8 mouse cellular contexts compared by ENCODE assay signal in the genomic region with DNA sequence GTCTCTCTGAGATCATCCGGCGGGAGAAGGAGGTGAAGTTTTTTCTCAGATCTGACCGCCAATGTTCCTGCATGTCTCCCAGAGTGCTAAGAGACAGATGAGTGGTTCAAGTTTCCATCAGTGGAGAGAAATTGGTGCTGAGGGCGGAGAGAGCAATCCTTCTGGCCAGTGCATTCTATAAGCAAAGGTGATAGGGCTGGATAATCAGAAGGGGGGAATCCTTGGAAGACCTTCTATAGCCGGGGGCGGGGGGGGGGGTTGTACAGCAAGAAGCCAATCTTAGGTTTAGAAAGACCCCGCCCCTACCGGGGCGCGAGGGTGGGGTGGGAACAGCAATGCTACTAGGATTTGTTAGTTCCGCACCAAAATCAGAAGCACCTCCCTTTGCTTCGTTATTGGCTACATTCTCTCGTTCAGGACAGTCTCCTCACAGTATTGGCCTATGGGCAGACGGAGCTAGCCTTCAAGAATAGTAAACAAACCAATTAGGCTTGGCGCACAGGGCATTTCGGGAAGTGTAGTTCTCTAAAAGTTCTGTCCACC. TPM values are rescaled to one million over a fixed set of nuclear protein-coding genes. Genes with fewer than 3 reads are reported as not detected.
DNase-seq lines count a peak whose midpoint lies in the region; ATAC-seq and TF ChIP-seq lines count a peak whose summit lies in the region.

No protein-coding gene starts in this region.

- WGBS in forebrain, embryonic 12.5 days, result under 1% methylated on average over 16 of the region's 16 CpGs
- 1% methylated on average over 16 of the region's 16 CpGs for WGBS in heart, postnatal 0 days
- WGBS in liver, embryonic 16.5 days (ENCODE audit: insufficient replicate concordance), result 0% methylated on average over 16 of the region's 16 CpGs
- WGBS in neural tube, embryonic 13.5 days, result under 1% methylated on average over 16 of the region's 16 CpGs

- H3K36me3 ChIP-seq in CH12.LX (replicated peaks in 1 of 2; ENCODE audit: control insufficient read depth in 1 of 2, insufficient read depth in 1 of 2, low read length in 1 of 2), result no peaks in the 10 kb centered on the region
- H3K36me3 ChIP-seq in forebrain, embryonic 12.5 days (replicated peaks), result no peaks in the 10 kb centered on the region
- no peaks in the 10 kb centered on the region for H3K36me3 ChIP-seq in heart, postnatal 0 days (replicated peaks; ENCODE audit: control insufficient read depth, insufficient read depth, low read length)
- H3K36me3 ChIP-seq in liver, embryonic 16.5 days (ENCODE audit: control insufficient read depth, insufficient read depth), result no peaks in the 10 kb centered on the region
- H3K36me3 ChIP-seq in neural tube, embryonic 13.5 days, result no peaks in the 10 kb centered on the region
- no peaks in the 10 kb centered on the region for H3K36me3 ChIP-seq in testis, adult 2 months (ENCODE audit: control insufficient read depth, insufficient read depth, low read length)

- peaks cover 23% of the 10 kb centered on the region for H3K79me2 ChIP-seq in CH12.LX (replicated peaks; ENCODE audit: control insufficient read depth, extremely low read depth, insufficient read depth, poor library complexity, severe bottlenecking)

- H3K4me2 ChIP-seq in CH12.LX (ENCODE audit: insufficient read depth, low read depth, poor library complexity, severe bottlenecking), result peak overlapping the region; percentile 80
- peak overlapping the region; percentile 95 for H3K4me2 ChIP-seq in forebrain, embryonic 12.5 days
- peak overlapping the region; percentile 99 for H3K4me2 ChIP-seq in heart, postnatal 0 days (ENCODE audit: low read depth, low read length)
- H3K4me2 ChIP-seq in liver, embryonic 16.5 days (ENCODE audit: low read depth, low read length), result peak overlapping the region; percentile 95
- H3K4me2 ChIP-seq in neural tube, embryonic 13.5 days, result peak overlapping the region; percentile 96

- H3K4me1 ChIP-seq in CH12.LX (ENCODE audit: control insufficient read depth in 1 of 2, insufficient read depth in 2 of 2), result peaks cover 4 to 28% of the 10 kb centered on the region in 2 experiments; a peak in 3 of 4 replicates
- peaks cover 20% of the 10 kb centered on the region for H3K4me1 ChIP-seq in forebrain, embryonic 12.5 days
- H3K4me1 ChIP-seq in heart, postnatal 0 days (ENCODE audit: control insufficient read depth, insufficient read depth), result peaks cover 13% of the 10 kb centered on the region
- H3K4me1 ChIP-seq in liver, embryonic 16.5 days (ENCODE audit: control insufficient read depth, low read depth, low read length), result peaks cover 11% of the 10 kb centered on the region
- peaks cover 28% of the 10 kb centered on the region for H3K4me1 ChIP-seq in neural tube, embryonic 13.5 days (replicated peaks)
- peaks cover 5% of the 10 kb centered on the region for H3K4me1 ChIP-seq in testis, adult 2 months (ENCODE audit: control insufficient read depth, insufficient read depth, low read length)

- peak overlapping the region; percentile 65 for H3K27ac ChIP-seq in CH12.LX (ENCODE audit: insufficient read depth, low read depth)
- peak overlapping the region; percentile 97 for H3K27ac ChIP-seq in forebrain, embryonic 12.5 days
- H3K27ac ChIP-seq in heart, postnatal 0 days (ENCODE audit: low read depth), result peak overlapping the region; percentile 93
- peak overlapping the region; percentile 85 for H3K27ac ChIP-seq in liver, embryonic 16.5 days (ENCODE audit: low read length)
- H3K27ac ChIP-seq in neural tube, embryonic 13.5 days (replicated peaks), result peak overlapping the region; percentile 98
- no peak overlapping the region for H3K27ac ChIP-seq in testis, adult 2 months (ENCODE audit: control insufficient read depth, insufficient read depth, low read depth, low read length)

- peak; percentile 86 for ATAC-seq in forebrain, embryonic 12.5 days (ENCODE audit: low FRiP score)
- ATAC-seq in heart, postnatal 0 days (ENCODE audit: insufficient read depth, low read depth), result peak; percentile 88
- ATAC-seq in liver, embryonic 16.5 days (ENCODE audit: low read depth), result peak; percentile 91
- ATAC-seq in neural tube, embryonic 13.5 days (ENCODE audit: low read depth), result peak; percentile 91

- dilution Hi-C loops in CH12.LX (cut with MboI; ENCODE audit: extremely low pct_ligation_motif_present, extremely low pct_unique_long_range_greater_than_20kb, low sequenced_read_pairs), result no loop called here

- no peak for TF ChIP-seq CTCF in CH12.LX (conservative IDR thresholded peaks at IDR 0.05 in 1 of 2, IDR thresholded peaks at IDR 0.05 in 1 of 2; ENCODE audit: low read depth in 2 of 2, low read length in 2 of 2)
- no peak for TF ChIP-seq CTCF in heart, postnatal 0 days (IDR thresholded peaks at IDR 0.05; ENCODE audit: low read depth)
- TF ChIP-seq CTCF in testis, adult 2 months (IDR thresholded peaks at IDR 0.05; ENCODE audit: control insufficient read depth, insufficient read depth, insufficient replicate concordance, low read depth, low read length), result no peak

- H3K9ac ChIP-seq in CH12.LX (ENCODE audit: insufficient read depth, low read depth), result peak overlapping the region; percentile 77
- H3K9ac ChIP-seq in forebrain, embryonic 12.5 days, result peak overlapping the region; percentile 95
- 0 out of 2 replicates have a peak overlapping the region, but pooled peaks have one; percentile 94 for H3K9ac ChIP-seq in heart, postnatal 0 days (replicated peaks; ENCODE audit: low read depth, low read length)
- peak overlapping the region; percentile 90 for H3K9ac ChIP-seq in liver, embryonic 16.5 days (ENCODE audit: low read depth, low read length)
- peak overlapping the region; percentile 96 for H3K9ac ChIP-seq in neural tube, embryonic 13.5 days

- no peak for TF ChIP-seq POLR2A in CH12.LX (IDR thresholded peaks at IDR 0.05; ENCODE audit: low read depth, low read length)
- TF ChIP-seq POLR2A in testis, adult 2 months (IDR thresholded peaks at IDR 0.05; ENCODE audit: control insufficient read depth, low read depth, low read length), result no peak

- DNase-seq in CH12.LX (ENCODE audit: extremely low read depth), result peak; percentile 96
- DNase-seq in c-Kit-positive CD71-positive TER-119-negative erythroid progenitor cells, embryonic 14.5 days (ENCODE audit: low read depth), result peak; percentile 88
- DNase-seq in heart, postnatal 0 days (ENCODE audit: low spot score), result peak; percentile 96
- peak; percentile 70 to 83 for DNase-seq in kidney, postnatal 4 days

- in situ Hi-C loops in CH12.LX (cut with MboI; ENCODE audit: low pct_ligation_motif_present, low pct_unique_long_range_greater_than_20kb, low sequenced_read_pairs), result no loop called here

- TF ChIP-seq EP300 in CH12.LX (IDR thresholded peaks at IDR 0.05; ENCODE audit: low read length), result 0 out of 2 replicates have a peak, but pooled peaks have one; percentile 8
- no peak for TF ChIP-seq EP300 in heart, postnatal 0 days (IDR thresholded peaks at IDR 0.05; ENCODE audit: low read depth)

- TF ChIP-seq RAD21 in CH12.LX (IDR thresholded peaks at IDR 0.05; ENCODE audit: low read depth, low read length), result no peak

- H3K4me3 ChIP-seq in CH12.LX (replicated peaks in 1 of 3; ENCODE audit: low read depth in 2 of 3, low read length in 2 of 3, poor library complexity in 1 of 3), result peak overlapping the region; percentile 73 to 85 (median 74)
- H3K4me3 ChIP-seq in forebrain, embryonic 12.5 days (replicated peaks), result peak overlapping the region; percentile 84
- H3K4me3 ChIP-seq in heart, postnatal 0 days (ENCODE audit: low read depth, low read length), result peak overlapping the region; percentile 93
- H3K4me3 ChIP-seq in liver, embryonic 16.5 days (ENCODE audit: low read depth, low read length), result peak overlapping the region; percentile 86
- H3K4me3 ChIP-seq in neural tube, embryonic 13.5 days, result peak overlapping the region; percentile 87
- peak overlapping the region; percentile 93 for H3K4me3 ChIP-seq in testis, adult 2 months (ENCODE audit: control insufficient read depth, low read depth, low read length)

- H3K27me3 ChIP-seq in CH12.LX (replicated peaks), result no peaks in the 10 kb centered on the region
- H3K27me3 ChIP-seq in forebrain, embryonic 12.5 days, result no peaks in the 10 kb centered on the region
- no peaks in the 10 kb centered on the region for H3K27me3 ChIP-seq in heart, postnatal 0 days (ENCODE audit: control insufficient read depth, insufficient read depth, low read length)
- no peaks in the 10 kb centered on the region for H3K27me3 ChIP-seq in liver, embryonic 16.5 days (ENCODE audit: control insufficient read depth, insufficient read depth, low read depth, low read length)
- no peaks in the 10 kb centered on the region for H3K27me3 ChIP-seq in neural tube, embryonic 13.5 days
- no peaks in the 10 kb centered on the region for H3K27me3 ChIP-seq in testis, adult 2 months (ENCODE audit: control insufficient read depth, insufficient read depth, low read length)

- no peaks in the 10 kb centered on the region for H3K9me3 ChIP-seq in CH12.LX (replicated peaks; ENCODE audit: low read length)
- no peaks in the 10 kb centered on the region for H3K9me3 ChIP-seq in forebrain, embryonic 12.5 days
- H3K9me3 ChIP-seq in heart, postnatal 0 days (replicated peaks; ENCODE audit: control insufficient read depth, low read length), result no peaks in the 10 kb centered on the region
- H3K9me3 ChIP-seq in liver, embryonic 16.5 days (replicated peaks; ENCODE audit: control insufficient read depth, low read length), result no peaks in the 10 kb centered on the region
- H3K9me3 ChIP-seq in neural tube, embryonic 13.5 days, result no peaks in the 10 kb centered on the region

TF ChIP-seq in CH12.LX, 34 proteins besides CTCF, POLR2A, EP300 and RAD21 (continues in another document):
- no peak for TF ChIP-seq MAX (IDR thresholded peaks at IDR 0.05; ENCODE audit: low read length)
- no peak for TF ChIP-seq E2F4 (IDR thresholded peaks at IDR 0.05; ENCODE audit: insufficient replicate concordance, low read depth, low read length)
- no peak for TF ChIP-seq POLR2AphosphoS2 (IDR thresholded peaks at IDR 0.05; ENCODE audit: low read depth, low read length)
- no peak for TF ChIP-seq MYC (IDR thresholded peaks at IDR 0.05; ENCODE audit: low read depth, low read length)
- TF ChIP-seq MXI1 (IDR thresholded peaks at IDR 0.05; ENCODE audit: low read depth, low read length), result peak; percentile 34; the same call in 1 of the 2 replicates
- peak; percentile 37; the same call in 1 of the 2 replicates for TF ChIP-seq NRF1 (IDR thresholded peaks at IDR 0.05; ENCODE audit: low read depth, low read length)
- TF ChIP-seq CHD2 (IDR thresholded peaks at IDR 0.05; ENCODE audit: low read length), result peak; percentile 92

RNA-seq across cellular contexts. Expression of a gene that starts 0.9 kb away (rescaled TPM):
- 11.2 and 11.8 TPM in 2 replicates for total RNA-seq in CH12.LX (2012; rRNA removed)
- total RNA-seq in CH12.LX (2014; rRNA removed), result 9.8 and 10.8 TPM in 2 replicates
- 17.0 and 20.1 TPM in 2 replicates for polyA plus RNA-seq in CH12.LX (2012; ENCODE audit: insufficient read length, low read depth)
- 7.9 and 8.9 TPM in 2 replicates for polyA plus RNA-seq in forebrain, embryonic 12.5 days (2016; fragmentation: Nextera tagmentation; extraction: Ambion mirVana)
- total RNA-seq in heart, postnatal 0 days (2014; rRNA removed; ENCODE audit: low replicate concordance), result 10.6 and 16.4 TPM in 2 replicates
- 1.5 and 1.8 TPM in 2 replicates for polyA plus RNA-seq in heart, postnatal 0 days (2015; fragmentation: Nextera tagmentation; extraction: Ambion mirVana)
- 1.4 and 2.2 TPM in 2 replicates for polyA plus RNA-seq in liver, embryonic 16.5 days (2015; fragmentation: Nextera tagmentation; extraction: Ambion mirVana)
- 7.4 and 8.3 TPM in 2 replicates for polyA plus RNA-seq in neural tube, embryonic 13.5 days (2015; fragmentation: Nextera tagmentation; extraction: Ambion mirVana)
- 12.5 and 13.1 TPM in 2 replicates for polyA plus RNA-seq in testis, adult 2 months (2012; rRNA removed)
